Mouse (Mus musculus) CD4-positive naive resting alpha-beta T cell, adult 76 days (primary cell): ENCODE results near the gene Vmn1r20. TPM values are rescaled to one million over a fixed set of nuclear protein-coding genes. Genes with fewer than 3 reads are reported as not detected.

Source experiments
- total RNA-seq: library from RNA; stranded (reverse); gene quantifications from one replicate; pipeline ENCODE4 v1.2.4, GENCODE M21; 2023

The Vmn1r20 gene
- total RNA-seq: not detected

GRCm38 (mm10) chr6:57428630-57429029 is at the start of gene Vmn1r20:
Gene Vmn1r20, plus strand, starts transcription at chr6:57428930.

GRCm38 (mm10) chr6:57395683-57396082 is 33.0 kb upstream of the Vmn1r20 start, which contains the start of gene Vmn1r18:
Gene Vmn1r18, minus strand, starts transcription at chr6:57395783.

GRCm38 (mm10) chr6:57403480-57403879 is 25.2 kb upstream of the Vmn1r20 start, which contains the start of gene Vmn1r19:
Gene Vmn1r19, plus strand, starts transcription at chr6:57403780.

Other genes starting within 250 kb of the Vmn1r20 start
- gene Vmn1r13, start 225.6 kb upstream of the Vmn1r20 start, total RNA-seq: not detected
- gene Vmn1r14, start 197.2 kb upstream of the Vmn1r20 start, total RNA-seq: not detected
- gene Vmn1r15, start 171.0 kb upstream of the Vmn1r20 start, total RNA-seq: not detected
- not detected for gene Vmn1r16, start 99.4 kb upstream of the Vmn1r20 start, total RNA-seq
- gene Vmn1r17, start 65.2 kb upstream of the Vmn1r20 start, total RNA-seq: not detected
- gene Vmn1r18, start 33.1 kb upstream of the Vmn1r20 start, total RNA-seq: not detected
- not detected for gene Vmn1r19, start 25.1 kb upstream of the Vmn1r20 start, total RNA-seq
- 33.6 TPM for gene Ppm1k, start 106.5 kb downstream of the Vmn1r20 start, total RNA-seq
- 36.4 TPM for gene Herc6, start 152.1 kb downstream of the Vmn1r20 start, total RNA-seq